Mouse (Mus musculus): ENCODE results near the gene Gm43552.
"Not testable (repeated sequence)": the region's sequence is repeated elsewhere in the genome, so short reads cannot be mapped to it uniquely, and the experiment has no call there.

Gm43552 gene

DNA sequence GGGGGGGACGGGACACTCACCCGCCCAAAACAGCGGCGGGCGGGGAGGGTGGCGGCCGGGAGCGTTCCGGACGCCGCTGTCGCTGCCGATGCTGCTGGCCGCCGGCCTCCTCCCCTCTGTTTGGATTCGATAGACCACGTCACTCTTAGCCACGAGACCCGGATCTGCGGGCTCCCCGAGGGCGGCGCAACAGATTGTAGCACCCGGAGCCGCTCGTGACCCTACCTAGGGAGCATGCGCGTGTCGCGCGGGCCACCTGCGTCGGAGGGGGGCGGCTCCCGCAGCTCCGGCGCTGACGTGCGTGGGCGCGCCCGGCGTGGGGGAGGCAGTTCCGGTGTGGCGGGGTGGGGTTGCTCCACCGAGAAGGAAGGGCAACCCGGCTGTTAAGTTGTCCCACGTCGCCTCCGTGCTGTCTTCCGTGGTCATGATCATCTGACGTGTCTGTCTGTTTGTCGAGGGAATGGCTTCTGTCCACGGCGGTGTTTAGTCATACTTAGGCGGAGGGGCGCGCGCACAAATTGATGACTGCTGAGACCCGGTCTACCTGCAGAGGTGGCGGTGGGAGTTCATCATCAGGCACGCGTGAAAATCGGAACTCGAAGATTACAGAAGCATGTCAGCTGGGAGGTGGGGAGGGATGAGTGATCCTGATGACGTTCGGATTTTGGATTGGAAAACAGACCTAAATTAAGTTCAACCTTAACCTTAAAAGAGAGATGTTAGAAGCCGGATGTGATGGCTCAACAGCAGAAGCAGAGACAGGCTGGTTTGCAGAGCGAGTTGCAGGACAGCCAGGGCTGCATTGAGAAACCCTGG lies at the start of gene Gm43552:
Gene Gm43552 (minus strand): TSS at position 118 of the 816 bp plus-strand sequence.
- DNase-seq (ENCODE audit: low read depth, low spot score), result peak; percentile 98

GRCm38 (mm10) chr5:65541889-65542288 lies 49.3 kb upstream of the Gm43552 start:
- peak; percentile 41 for DNase-seq (ENCODE audit: low read depth, low spot score)

GRCm38 (mm10) chr5:65539786-65540185 lies 47.2 kb upstream of the Gm43552 start:
- DNase-seq (ENCODE audit: low read depth, low spot score), result no peak

GRCm38 (mm10) chr5:65538829-65539228 lies 46.2 kb upstream of the Gm43552 start:
- DNase-seq (ENCODE audit: low read depth, low spot score), result no peak

DNA sequence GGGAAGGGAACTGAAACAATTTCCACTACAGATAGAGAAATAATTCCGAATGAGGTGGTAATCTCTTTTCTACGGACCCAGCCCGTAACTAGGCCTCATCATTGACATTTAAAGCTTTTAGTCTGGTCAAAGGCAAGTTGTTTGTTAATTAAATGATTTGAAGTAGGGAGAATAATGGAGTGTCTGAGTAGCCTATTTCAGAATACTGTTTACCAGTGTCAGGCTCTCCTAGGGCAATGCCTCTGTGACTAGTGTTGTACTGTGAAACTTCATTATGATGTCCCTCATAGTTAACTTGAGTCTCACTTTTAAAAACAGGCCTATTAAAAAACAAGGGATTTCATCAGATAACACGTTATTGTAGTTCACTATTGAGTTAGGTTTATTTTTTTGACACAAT lies 45.5 kb upstream of the Gm43552 start:
- no peak for DNase-seq (ENCODE audit: low read depth, low spot score)

DNA sequence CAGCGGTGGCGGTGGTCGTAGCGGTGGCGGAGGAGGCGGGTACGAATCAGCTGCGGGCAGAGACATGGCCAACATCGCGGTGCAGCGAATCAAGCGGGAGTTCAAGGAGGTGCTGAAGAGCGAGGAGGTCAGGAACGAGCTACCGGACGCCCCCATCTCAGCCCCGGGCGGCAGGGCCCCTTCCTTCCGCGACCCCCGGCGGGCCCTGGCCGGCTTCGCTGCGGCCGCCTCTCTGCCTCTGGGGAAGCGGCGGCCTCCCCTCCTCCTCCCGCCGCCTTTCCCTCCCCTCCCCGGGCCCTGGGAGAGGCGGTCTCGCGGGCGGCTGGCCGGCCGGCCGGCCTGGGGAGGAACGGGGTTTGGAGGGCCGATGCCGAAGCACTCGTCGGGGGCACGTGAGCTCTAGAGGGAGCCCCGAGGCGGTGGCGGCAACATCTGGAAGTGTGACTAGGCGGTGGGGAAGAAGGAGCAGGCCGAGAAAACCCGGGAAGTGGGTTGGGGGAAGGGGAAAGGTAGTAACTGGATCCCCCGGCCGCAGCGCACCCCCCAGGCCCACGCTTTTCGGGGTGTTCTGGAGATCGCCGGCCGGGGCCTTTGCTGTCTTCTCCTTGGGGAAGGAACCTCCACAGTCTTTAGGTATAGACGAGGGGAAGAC lies 44.9 kb upstream of the Gm43552 start:
- peak; percentile 58 for DNase-seq (ENCODE audit: low read depth, low spot score)

- DNase-seq (ENCODE audit: low read depth, low spot score), result peak; percentile 95
These were observed 44.3 kb upstream of the Gm43552 start, which contains the start of the genes Smim14 and Ube2k for GRCm38 (mm10) chr5:65536751-65537419. Gene Smim14, minus strand, starts transcription at chr5:65537184. Gene Ube2k, plus strand, starts transcription at chr5:65537233.

GRCm38 (mm10) chr5:65536068-65536465 lies 43.4 kb upstream of the Gm43552 start:
- not testable (repeated sequence) for DNase-seq (ENCODE audit: low read depth, low spot score)

DNA sequence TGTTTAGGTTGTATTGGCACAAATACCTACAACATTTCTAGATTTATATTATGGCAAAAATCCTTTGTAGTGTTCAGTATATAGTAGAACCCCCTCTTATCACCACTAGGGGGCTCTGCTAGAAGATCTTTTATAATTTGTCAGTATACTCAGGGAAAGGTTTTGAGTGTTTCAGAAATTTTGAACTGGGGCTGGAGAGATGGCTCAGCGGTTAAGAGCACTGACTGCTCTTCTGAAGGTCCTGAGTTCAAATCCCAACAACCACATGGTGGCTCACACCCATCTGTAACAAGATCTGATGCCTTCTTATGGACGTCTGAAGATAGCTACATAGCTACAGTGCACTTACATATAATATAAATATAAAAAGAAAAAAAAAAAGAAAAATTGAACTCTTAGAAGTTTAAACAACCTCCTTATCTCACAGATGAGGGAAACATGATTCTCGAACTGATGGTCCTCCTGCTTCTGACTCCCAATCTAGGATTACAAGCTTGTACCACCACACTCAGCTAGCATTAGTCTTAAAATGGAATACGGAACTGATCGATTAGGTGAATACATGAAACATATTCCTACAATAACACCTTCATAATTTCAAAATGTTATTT lies 42.9 kb upstream of the Gm43552 start:
- peak; percentile 72 for DNase-seq (ENCODE audit: low read depth, low spot score)

DNA sequence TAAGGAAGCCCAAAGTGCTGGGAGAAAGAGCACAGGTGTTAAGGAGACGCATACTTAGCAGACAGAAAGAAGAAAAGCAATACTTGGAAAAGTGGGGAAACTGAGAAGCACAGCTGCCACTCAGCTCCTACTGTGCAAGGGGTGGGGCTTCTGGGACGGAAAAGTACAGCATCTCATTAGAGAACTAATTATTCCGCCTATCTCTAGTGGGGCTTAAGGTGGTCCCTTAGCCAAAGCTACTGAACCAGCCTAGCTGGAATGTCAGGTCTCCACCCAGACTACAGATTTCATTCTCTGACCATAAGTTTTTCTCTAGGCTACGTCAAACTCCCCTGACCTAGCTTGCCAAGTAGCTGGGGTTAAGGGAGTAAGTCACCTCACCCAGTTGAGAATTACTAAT lies 41.9 kb upstream of the Gm43552 start:
- no peak for DNase-seq (ENCODE audit: low read depth, low spot score)

- DNase-seq (ENCODE audit: low read depth, low spot score), result no peak
These were observed 38.6 kb upstream of the Gm43552 start for GRCm38 (mm10) chr5:65531283-65531682.

GRCm38 (mm10) chr5:65525674-65526443 lies 33.2 kb upstream of the Gm43552 start:
- no peak for DNase-seq (ENCODE audit: low read depth, low spot score)

DNA sequence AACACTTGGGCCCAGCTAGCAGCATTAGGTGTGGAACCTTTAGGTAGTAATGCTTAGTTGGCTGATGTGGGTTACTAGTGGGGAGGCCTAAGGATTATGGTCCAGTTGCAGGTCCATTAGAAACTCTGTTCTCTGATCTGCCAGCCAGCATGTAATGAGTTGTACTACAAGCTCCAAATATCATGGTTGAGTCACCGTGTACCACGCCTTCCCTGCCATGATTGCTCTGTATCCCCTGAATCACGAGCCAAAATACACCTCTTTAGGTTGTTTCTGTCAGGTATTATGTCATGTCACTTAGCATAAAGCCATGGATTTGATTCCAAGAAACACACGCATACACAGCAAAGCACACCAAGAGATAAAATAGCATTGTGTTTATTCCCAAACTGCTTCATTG lies 32.2 kb upstream of the Gm43552 start:
- peak; percentile 26 for DNase-seq (ENCODE audit: low read depth, low spot score)

GRCm38 (mm10) chr5:65521803-65522202 lies 29.2 kb upstream of the Gm43552 start:
- DNase-seq (ENCODE audit: low read depth, low spot score), result peak; percentile 12

GRCm38 (mm10) chr5:65514635-65515278 lies 22.1 kb upstream of the Gm43552 start:
- DNase-seq (ENCODE audit: low read depth, low spot score), result no peak

- DNase-seq (ENCODE audit: low read depth, low spot score), result no peak
These were observed 20.9 kb upstream of the Gm43552 start for GRCm38 (mm10) chr5:65513506-65513905.

DNA sequence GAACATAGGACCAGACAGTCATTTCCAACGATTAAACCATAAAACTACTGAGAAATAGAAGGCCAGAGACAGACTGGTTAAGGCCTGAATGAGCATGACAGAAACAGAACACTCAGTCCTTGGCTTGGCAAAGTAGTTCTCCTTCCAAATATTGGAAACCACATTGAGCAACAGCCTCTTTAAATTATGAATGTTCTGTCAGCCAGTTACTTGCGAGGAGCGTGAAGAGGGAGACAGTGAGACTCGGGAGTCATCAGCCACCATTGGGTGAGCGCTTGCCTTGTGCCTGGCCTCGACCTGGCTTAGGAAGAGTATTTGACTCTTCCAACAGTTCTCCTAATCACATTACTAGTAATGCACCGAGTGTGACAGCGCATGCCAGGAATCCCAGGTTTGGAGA lies 15.8 kb upstream of the Gm43552 start:
- no peak for DNase-seq (ENCODE audit: low read depth, low spot score)

GRCm38 (mm10) chr5:65505786-65506185 lies 13.2 kb upstream of the Gm43552 start:
- DNase-seq (ENCODE audit: low read depth, low spot score), result no peak

DNA sequence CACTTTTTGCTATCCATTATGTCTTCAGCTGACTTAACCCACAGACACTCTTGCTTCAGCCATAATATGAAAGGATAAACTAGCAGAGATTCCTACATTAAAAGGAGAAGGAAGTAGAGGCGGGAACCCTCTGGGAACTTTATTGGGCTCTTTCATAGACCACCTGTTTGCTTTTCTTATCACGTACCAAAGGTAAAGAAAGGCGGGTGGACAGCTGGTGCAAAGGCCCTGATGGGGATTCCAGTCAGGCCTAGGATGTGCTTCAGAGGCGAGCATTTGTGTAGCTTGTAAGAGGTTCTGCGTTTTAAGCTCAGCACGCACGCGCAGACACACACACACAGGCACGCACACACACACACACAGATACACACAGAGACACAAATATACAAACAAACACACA lies 8.8 kb upstream of the Gm43552 start:
- DNase-seq (ENCODE audit: low read depth, low spot score), result no peak

DNA sequence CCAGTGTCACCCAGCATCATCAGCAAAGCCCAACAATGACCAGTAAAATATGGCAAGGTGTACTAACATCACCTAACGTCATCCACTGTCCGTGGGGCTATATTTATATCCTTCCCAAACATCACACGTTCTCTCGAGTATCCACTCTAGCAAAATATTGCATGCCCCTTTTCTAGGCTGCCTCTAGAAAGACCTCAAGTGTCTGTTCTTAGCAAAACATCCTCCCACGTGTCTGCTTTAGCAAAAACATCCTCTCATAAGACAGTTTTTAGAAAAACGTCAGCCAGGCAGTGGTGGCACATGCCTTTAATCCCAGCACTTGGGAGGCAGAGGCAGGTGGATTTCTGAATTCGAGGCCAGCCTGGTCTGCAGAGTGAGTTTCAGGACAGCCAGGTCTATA lies 7.6 kb upstream of the Gm43552 start:
- DNase-seq (ENCODE audit: low read depth, low spot score), result no peak

Measured in brain, adult 2 months (tissue).